Mouse (Mus musculus): Measurements from ENCODE around the gene Zmynd10.

GRCm38 (mm10) chr9:107540420-107540819 is 6.7 kb upstream of the Zmynd10 start:
- TF ChIP-seq CTCF (conservative IDR thresholded peaks at IDR 0.05; ENCODE audit: insufficient read depth, insufficient read length, low read depth, low read length) (no peak), POLR2A (IDR thresholded peaks at IDR 0.05; ENCODE audit: low read depth, low read length) (no peak)
